Mouse (Mus musculus) brain, embryonic 14.5 days (tissue): ENCODE data around the gene Myh4.

Source experiments
- CTCF ChIP-seq: fragments of 200-500 bp; IDR thresholded peaks from 2 replicates; pipeline ENCODE4 v1.5.1; 2012; ENCODE audit warnings: inconsistent platforms, mild to moderate bottlenecking, moderate library complexity, borderline replicate concordance; ENCODE audit not compliant: insufficient read depth, insufficient read length; ENCODE audit errors: extremely low read depth
- POLR2A ChIP-seq: fragments of 200-500 bp; IDR thresholded peaks from 2 replicates; pipeline ENCODE4 v1.6.1; 2012; ENCODE audit warnings: mild to moderate bottlenecking, inconsistent platforms, borderline replicate concordance; ENCODE audit not compliant: poor library complexity, insufficient read depth, insufficient read length, severe bottlenecking; ENCODE audit errors: extremely low read depth

GRCm38 (mm10) chr11:67235639-67236358 lies 2.0 kb upstream of the Myh4 start:
- TF ChIP-seq POLR2A (no peak), CTCF (peak; percentile 48; the same call in 1 of the 2 replicates)
